Mouse (Mus musculus) urinary bladder, postnatal 25 days (tissue): Measurements from ENCODE around the gene Ubb.

ENCODE experiments used
- DNase-seq: peaks from one replicate; pipeline ENCODE4 v3.0.0; 2022; ENCODE audit warnings: low spot score

The Ubb gene

GRCm38 (mm10) chr11:62584671-62585206 lies 33.8 kb downstream of the Ubb start:
- no peak for DNase-seq

- no peak for DNase-seq
Measured at GRCm38 (mm10) chr11:62587034-62587433, 36.1 kb downstream of the Ubb start.

GRCm38 (mm10) chr11:62589391-62589790 lies 38.4 kb downstream of the Ubb start:
- no peak for DNase-seq

- DNase-seq: no peak
Measured at GRCm38 (mm10) chr11:62591026-62591425, 40.1 kb downstream of the Ubb start.

GRCm38 (mm10) chr11:62591904-62592575 lies 41.1 kb downstream of the Ubb start:
- no peak for DNase-seq

GRCm38 (mm10) chr11:62598571-62598970 lies 47.6 kb downstream of the Ubb start:
- DNase-seq: no peak

- no peak for DNase-seq
Measured at GRCm38 (mm10) chr11:62601732-62602618, 51.0 kb downstream of the Ubb start.
